Mouse (Mus musculus) midbrain, embryonic 14.5 days (tissue): ENCODE results near the gene Paxip1. TPM values are rescaled to one million over a fixed set of nuclear protein-coding genes. Genes with fewer than 3 reads are reported as not detected.

Experiments
- polyA plus RNA-seq: library from polyadenylated mRNA; unstranded; fragments of >200 nt; fragmentation: Nextera tagmentation; extraction: Ambion mirVana; gene quantifications from 2 replicates; pipeline ENCODE4 v1.2.1, GENCODE M21; 2014

Gene Paxip1
- polyA plus RNA-seq, 1 experiment from 2014 or later, result 34.1 TPM

Other genes starting within 250 kb of the Paxip1 start
- 1.2 and 1.8 TPM in 2 replicates for gene Htr5a, start 50.5 kb upstream of the Paxip1 start, polyA plus RNA-seq